ENCODE assay signal across 8 mouse cellular contexts in the genomic region with DNA sequence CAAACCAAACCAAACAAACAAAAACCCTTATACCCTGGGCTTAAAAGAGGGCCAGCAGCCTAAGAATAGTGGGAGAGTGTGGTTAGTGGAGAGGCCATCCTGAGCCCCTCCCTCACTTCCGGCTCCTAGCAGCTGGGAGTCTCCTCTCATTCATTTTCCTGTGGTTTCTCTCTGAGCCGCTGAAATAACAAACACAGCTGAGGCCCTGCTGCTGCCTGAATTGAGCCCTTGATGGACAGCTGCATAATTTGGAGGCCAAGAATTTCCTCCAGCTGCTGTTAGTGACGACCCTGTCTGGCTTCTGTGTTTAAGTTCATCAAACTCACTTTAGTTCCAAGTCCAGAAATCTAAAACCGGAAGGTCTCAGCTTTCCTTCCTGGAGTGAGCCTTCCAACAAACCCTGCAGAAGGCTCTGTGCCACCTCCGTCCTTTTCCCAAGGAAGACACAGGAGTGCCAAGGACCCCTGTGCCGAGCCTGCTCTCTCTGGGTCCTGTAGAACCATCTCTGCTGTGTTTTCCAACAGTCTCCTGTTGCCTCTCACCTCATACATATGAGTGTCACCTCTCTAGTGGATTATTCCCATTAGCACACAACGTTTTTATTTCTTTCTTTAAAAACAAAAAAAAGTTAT. TPM values are rescaled to one million over a fixed set of nuclear protein-coding genes. Genes with fewer than 3 reads are reported as not detected.
DNase-seq lines count a peak whose midpoint lies in the region; ATAC-seq lines count a peak whose summit lies in the region.

No protein-coding gene starts in this region.

- no peak overlapping the region for H3K9ac ChIP-seq in forebrain, embryonic 14.5 days (ENCODE audit: low read length)
- no peak overlapping the region for H3K9ac ChIP-seq in hindbrain, embryonic 16.5 days (ENCODE audit: low read depth, low read length)
- H3K9ac ChIP-seq in liver, embryonic 12.5 days, result no peak overlapping the region
- H3K9ac ChIP-seq in neural tube, embryonic 15.5 days (replicated peaks), result no peak overlapping the region

- WGBS in forebrain, embryonic 14.5 days, result 30% methylated on average over 7 of the region's 7 CpGs
- 27% methylated on average over 7 of the region's 7 CpGs for WGBS in hindbrain, embryonic 16.5 days
- WGBS in liver, embryonic 12.5 days (ENCODE audit: insufficient replicate concordance), result 9% methylated on average over 7 of the region's 7 CpGs
- 35% methylated on average over 7 of the region's 7 CpGs for WGBS in neural tube, embryonic 15.5 days

- no peak overlapping the region for H3K4me2 ChIP-seq in forebrain, embryonic 14.5 days (ENCODE audit: low read length)
- H3K4me2 ChIP-seq in hindbrain, embryonic 16.5 days (ENCODE audit: low read length), result no peak overlapping the region
- H3K4me2 ChIP-seq in liver, embryonic 12.5 days, result peak overlapping the region; percentile 5; the same call in 1 of the 2 replicates
- H3K4me2 ChIP-seq in neural tube, embryonic 15.5 days, result no peak overlapping the region

- peaks cover 9% of the 10 kb centered on the region; the same call in 1 of the 2 replicates for H3K4me1 ChIP-seq in forebrain, embryonic 14.5 days (ENCODE audit: control insufficient read depth, insufficient read depth, low read length)
- no peaks in the 10 kb centered on the region for H3K4me1 ChIP-seq in hindbrain, embryonic 16.5 days (ENCODE audit: control insufficient read depth, insufficient read depth, low read depth, low read length)
- 0 out of 2 replicates have a peak, but pooled peaks cover 11% of the 10 kb centered on the region for H3K4me1 ChIP-seq in liver, embryonic 12.5 days
- H3K4me1 ChIP-seq in neural tube, embryonic 15.5 days, result peaks cover 8% of the 10 kb centered on the region; the same call in 1 of the 2 replicates

- no peaks in the 10 kb centered on the region for H3K9me3 ChIP-seq in forebrain, embryonic 14.5 days (replicated peaks; ENCODE audit: control insufficient read depth, low read length)
- H3K9me3 ChIP-seq in hindbrain, embryonic 16.5 days (ENCODE audit: control insufficient read depth, low read length), result no peaks in the 10 kb centered on the region
- H3K9me3 ChIP-seq in liver, embryonic 12.5 days (replicated peaks), result no peaks in the 10 kb centered on the region
- no peaks in the 10 kb centered on the region for H3K9me3 ChIP-seq in neural tube, embryonic 15.5 days (replicated peaks)

- H3K27ac ChIP-seq in forebrain, embryonic 14.5 days (ENCODE audit: low read depth, low read length), result no peak overlapping the region
- no peak overlapping the region for H3K27ac ChIP-seq in hindbrain, embryonic 16.5 days (ENCODE audit: low read depth, low read length)
- H3K27ac ChIP-seq in liver, embryonic 12.5 days, result 0 out of 2 replicates have a peak overlapping the region, but pooled peaks have one; percentile 15
- peak overlapping the region; percentile 13; the same call in 1 of the 2 replicates for H3K27ac ChIP-seq in neural tube, embryonic 15.5 days (replicated peaks)

- peak; percentile 3 to 10 for DNase-seq in layer of hippocampus, postnatal 14 days (ENCODE audit: low spot score in 2 of 2)
- no peak for DNase-seq in layer of hippocampus, adult 8-10 months (ENCODE audit: low spot score in 2 of 2)
- DNase-seq in forebrain, embryonic 14.5 days (ENCODE audit: low spot score), result peak; percentile 68
- DNase-seq in adrenal gland, postnatal 25 days, result no peak
- DNase-seq in adrenal gland, adult 18-20 months (ENCODE audit: low spot score in 2 of 2), result no peak

- peak; percentile 89 for ATAC-seq in forebrain, embryonic 14.5 days
- peak; percentile 56 for ATAC-seq in hindbrain, embryonic 16.5 days
- ATAC-seq in liver, embryonic 12.5 days, result peak; percentile 37; the same call in 1 of the 2 replicates
- ATAC-seq in neural tube, embryonic 15.5 days (ENCODE audit: low FRiP score), result no peak

- H3K36me3 ChIP-seq in forebrain, embryonic 14.5 days (ENCODE audit: control insufficient read depth, insufficient read depth, low read length), result no peaks in the 10 kb centered on the region
- no peaks in the 10 kb centered on the region for H3K36me3 ChIP-seq in hindbrain, embryonic 16.5 days (ENCODE audit: control insufficient read depth, insufficient read depth, low read length)
- no peaks in the 10 kb centered on the region for H3K36me3 ChIP-seq in liver, embryonic 12.5 days
- H3K36me3 ChIP-seq in neural tube, embryonic 15.5 days, result no peaks in the 10 kb centered on the region

- no peaks in the 10 kb centered on the region for H3K27me3 ChIP-seq in forebrain, embryonic 14.5 days (replicated peaks; ENCODE audit: control insufficient read depth, insufficient read depth, low read length)
- no peaks in the 10 kb centered on the region for H3K27me3 ChIP-seq in hindbrain, embryonic 16.5 days (replicated peaks; ENCODE audit: control insufficient read depth, insufficient read depth, low read length)
- H3K27me3 ChIP-seq in liver, embryonic 12.5 days (replicated peaks), result no peaks in the 10 kb centered on the region
- H3K27me3 ChIP-seq in neural tube, embryonic 15.5 days (replicated peaks), result no peaks in the 10 kb centered on the region

- no peak overlapping the region for H3K4me3 ChIP-seq in forebrain, embryonic 14.5 days (ENCODE audit: low read depth, low read length)
- no peak overlapping the region for H3K4me3 ChIP-seq in hindbrain, embryonic 16.5 days (ENCODE audit: low read length)
- no peak overlapping the region for H3K4me3 ChIP-seq in liver, embryonic 12.5 days
- no peak overlapping the region for H3K4me3 ChIP-seq in neural tube, embryonic 15.5 days (replicated peaks)

RNA-seq across cellular contexts. Expression of gene Pde1c, which starts 48.2 kb away (rescaled TPM):
- 1 to 10 TPM; 2.8 to 3.1 TPM for total RNA-seq in layer of hippocampus, postnatal 14 days (2021)
- 1 to 10 TPM; 5.0 to 7.2 (median 5.5) TPM for total RNA-seq in layer of hippocampus, adult 8-10 months (2022)
- polyA plus RNA-seq in forebrain, embryonic 14.5 days (2014; fragmentation: Nextera tagmentation; extraction: Ambion mirVana), result 6.7 and 7.2 TPM in 2 replicates
- polyA plus RNA-seq in hindbrain, embryonic 16.5 days (2015; fragmentation: Nextera tagmentation; extraction: Ambion mirVana), result 20.2 and 23.2 TPM in 2 replicates
- 0.48 and 0.67 TPM in 2 replicates for polyA plus RNA-seq in liver, embryonic 12.5 days (2016; fragmentation: Nextera tagmentation; extraction: Ambion mirVana)
- 6.4 and 8.3 TPM in 2 replicates for polyA plus RNA-seq in neural tube, embryonic 15.5 days (2015; fragmentation: Nextera tagmentation; extraction: Ambion mirVana)
- 0.18 TPM in 1 of 2 replicates, not detected in the other for total RNA-seq in adrenal gland, postnatal 25 days (2021)
- under 1 TPM; 0.19 to 0.23 TPM for total RNA-seq in adrenal gland, adult 18-20 months (2021)

Comparison
In these comparisons a context has a peak if more than half of its experiments do, and no peak if none do; other contexts are left out.
1. DNase-seq: peak in layer of hippocampus, postnatal 14 days (2 of 2) and forebrain, embryonic 14.5 days (single experiment); none in layer of hippocampus, adult 8-10 months (0 of 2), adrenal gland, postnatal 25 days (single experiment) and adrenal gland, adult 18-20 months (0 of 2).
2. H3K27ac ChIP-seq: peak in liver, embryonic 12.5 days (single experiment) and neural tube, embryonic 15.5 days (single experiment); none in forebrain, embryonic 14.5 days (single experiment) and hindbrain, embryonic 16.5 days (single experiment).